Mouse (Mus musculus) liver, postnatal 0 days (tissue): ENCODE results near the gene Suz12.

Source experiments
- CTCF ChIP-seq: sonication (generic); IDR thresholded peaks from 2 replicates; pipeline ENCODE4 v1.5.1; 2016; ENCODE audit warnings: antibody characterized with exemption, low read depth
- EP300 ChIP-seq: IDR thresholded peaks from 2 replicates; pipeline ENCODE4 v1.6.1; 2016; ENCODE audit warnings: antibody characterized with exemption, low read depth, mild to moderate bottlenecking

DNA sequence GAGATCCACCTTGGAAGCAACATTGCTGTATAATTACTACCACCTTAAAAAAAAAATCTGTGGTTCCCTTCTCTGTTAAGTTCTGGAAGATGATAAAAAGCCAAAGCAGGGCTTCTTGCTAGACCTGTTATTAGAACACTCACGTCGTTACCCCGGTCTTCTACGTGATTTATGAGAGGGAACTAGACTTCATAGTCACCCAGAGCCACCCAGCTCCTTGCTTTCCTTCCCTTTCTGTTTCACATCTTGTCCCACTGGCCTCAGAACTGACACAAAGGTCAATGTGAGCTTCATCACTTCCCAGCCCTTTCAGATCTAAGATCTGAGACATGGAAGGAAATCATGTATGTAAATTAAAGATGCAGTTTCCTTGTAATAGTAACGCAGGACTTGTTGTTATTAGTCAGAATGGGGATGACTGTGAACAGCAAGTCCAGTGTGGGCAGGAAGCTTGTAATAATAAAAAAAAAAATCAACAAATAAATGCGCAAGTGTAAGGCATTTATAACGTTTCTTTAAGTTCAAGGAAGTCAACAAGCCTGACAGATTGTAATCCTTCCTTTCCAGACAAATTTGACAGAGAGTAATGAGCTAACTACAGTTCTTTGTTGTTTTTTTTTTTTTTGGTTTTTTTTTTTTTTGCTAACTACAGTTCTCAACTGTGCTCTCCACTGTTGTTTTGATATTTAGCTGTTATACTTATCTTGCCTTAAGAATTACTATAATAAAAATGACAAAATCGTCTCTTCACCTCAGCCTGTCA lies 29.5 kb upstream of the Suz12 start:
- TF ChIP-seq EP300 (no peak), CTCF (no peak)
